Mouse (Mus musculus): ENCODE data around the gene Pou3f1.

DNA sequence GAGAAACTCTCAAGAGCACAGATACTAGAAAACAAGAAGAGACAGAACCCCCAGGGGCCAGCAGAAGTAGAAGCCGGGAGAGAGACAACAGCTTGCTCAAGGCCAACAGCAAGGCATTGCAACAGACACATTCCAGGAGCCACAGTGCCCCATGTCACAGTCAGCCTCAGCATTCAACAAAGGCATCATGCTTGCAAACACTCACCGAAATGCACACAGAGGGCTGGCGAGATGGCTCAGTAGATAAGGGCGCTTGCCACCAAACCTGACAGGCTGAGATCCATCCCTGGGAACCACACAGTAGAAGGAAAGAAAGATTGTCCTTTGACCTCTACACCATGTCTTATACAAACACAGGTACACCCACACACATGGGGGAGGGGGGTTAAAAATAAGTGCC is 44.8 kb upstream of the Pou3f1 start:
- TF ChIP-seq CTCF (conservative IDR thresholded peaks at IDR 0.05; ENCODE audit: low read length) (no peak), NANOG (IDR thresholded peaks at IDR 0.05; ENCODE audit: borderline replicate concordance, low read length) (no peak), POU5F1 (IDR thresholded peaks at IDR 0.05; ENCODE audit: borderline replicate concordance, low read length) (no peak)

All from E14TG2a.4 (cell line).